Mouse (Mus musculus): ENCODE data around the gene Ano9. TPM values are rescaled to one million over a fixed set of nuclear protein-coding genes. Genes with fewer than 3 reads are reported as not detected.

Ano9 gene
- total and polyA plus RNA-seq, 3 experiments = 0.03 to 0.08 TPM; not detected in 1

GRCm38 (mm10) chr7:141141326-141141725 is 23.7 kb upstream of the Ano9 start (continued):
- TF ChIP-seq ZMIZ1 (IDR thresholded peaks at IDR 0.05; ENCODE audit: low read depth, low read length) = 0 out of 2 replicates have a peak, but pooled peaks have one; percentile 35
- TF ChIP-seq TAL1 (IDR thresholded peaks at IDR 0.05; ENCODE audit: low read length) = peak; percentile 59
- no peak for TF ChIP-seq CHD1 (IDR thresholded peaks at IDR 0.05; ENCODE audit: low read depth, low read length)

GRCm38 (mm10) chr7:141131904-141132755 is 14.5 kb upstream of the Ano9 start:
- H3K4me3 ChIP-seq (ENCODE audit: control insufficient read depth in 1 of 2, insufficient read depth in 1 of 2, low read depth in 2 of 2, low read length in 2 of 2) = peak overlapping the region; percentile 76 to 81
- H3K27me3 ChIP-seq (ENCODE audit: control insufficient read depth in 1 of 2, insufficient read depth in 2 of 2, low read length in 2 of 2) = no peaks in the 10 kb centered on the region
- H3K4me1 ChIP-seq (ENCODE audit: control insufficient read depth in 1 of 2, insufficient read depth in 2 of 2, low read length in 2 of 2) = peaks cover 4 to 28% of the 10 kb centered on the region in 2 experiments
- no peaks in the 10 kb centered on the region for H3K9me3 ChIP-seq (replicated peaks; ENCODE audit: insufficient read depth, low read length)
- H3K9ac ChIP-seq (ENCODE audit: control insufficient read depth, low read depth, low read length, poor library complexity, severe bottlenecking) = peak overlapping the region; percentile 95
- peaks cover 3 to 29% of the 10 kb centered on the region in 2 experiments for H3K36me3 ChIP-seq (ENCODE audit: control insufficient read depth in 1 of 2, insufficient read depth in 2 of 2, low read length in 2 of 2)
- peak; percentile 54 for DNase-seq (ENCODE audit: low read depth, low spot score)
- TF ChIP-seq POLR2AphosphoS2 (IDR thresholded peaks at IDR 0.05; ENCODE audit: low read length) (no peak), HCFC1 (IDR thresholded peaks at IDR 0.05; ENCODE audit: low read depth, low read length) (peak; percentile 27; the same call in 1 of the 2 replicates), TAL1 (IDR thresholded peaks at IDR 0.05; ENCODE audit: low read length) (peak; percentile 84), TCF12 (IDR thresholded peaks at IDR 0.05; ENCODE audit: low read depth, low read length) (peak; percentile 81), MYC (IDR thresholded peaks at IDR 0.05; ENCODE audit: low read depth, low read length) (no peak), CHD1 (IDR thresholded peaks at IDR 0.05; ENCODE audit: low read depth, low read length) (no peak), EP300 (IDR thresholded peaks at IDR 0.05; ENCODE audit: low read depth in 1 of 2, low read length in 2 of 2) (peak; percentile 76 to 85), ETS1 (IDR thresholded peaks at IDR 0.05; ENCODE audit: low read depth, low read length) (no peak), RCOR1 (IDR thresholded peaks at IDR 0.05; ENCODE audit: low read depth, low read length) (0 out of 2 replicates have a peak, but pooled peaks have one; percentile 38), KAT2A (conservative IDR thresholded peaks at IDR 0.05; ENCODE audit: low read depth, low read length) (no peak), ZNF384 (IDR thresholded peaks at IDR 0.05; ENCODE audit: low read depth, low read length) (no peak), GATA1 (IDR thresholded peaks at IDR 0.05; ENCODE audit: low read depth, low read length) (peak; percentile 72), NELFE (IDR thresholded peaks at IDR 0.05; ENCODE audit: low read depth, low read length) (no peak)
- peaks cover 17% of the 10 kb centered on the region for H3K79me2 ChIP-seq (ENCODE audit: control insufficient read depth, insufficient read depth, low read length, poor library complexity)
- H3K27ac ChIP-seq (ENCODE audit: control insufficient read depth, low read depth, low read length) = peak overlapping the region; percentile 56

- peak overlapping the region; percentile 76 to 81 for H3K4me3 ChIP-seq (ENCODE audit: control insufficient read depth in 1 of 2, insufficient read depth in 1 of 2, low read depth in 2 of 2, low read length in 2 of 2)
- peak overlapping the region; percentile 67 for H3K27ac ChIP-seq (ENCODE audit: control insufficient read depth, low read depth, low read length)
- H3K27me3 ChIP-seq (ENCODE audit: control insufficient read depth in 1 of 2, insufficient read depth in 2 of 2, low read length in 2 of 2) = no peaks in the 10 kb centered on the region
- H3K9ac ChIP-seq (ENCODE audit: control insufficient read depth, low read depth, low read length, poor library complexity, severe bottlenecking) = peak overlapping the region; percentile 95
- H3K4me1 ChIP-seq (ENCODE audit: control insufficient read depth in 1 of 2, insufficient read depth in 2 of 2, low read length in 2 of 2) = peaks cover 8 to 37% of the 10 kb centered on the region in 2 experiments
- H3K36me3 ChIP-seq (ENCODE audit: control insufficient read depth in 1 of 2, insufficient read depth in 2 of 2, low read length in 2 of 2) = peaks cover 3 to 37% of the 10 kb centered on the region in 2 experiments
- DNase-seq (ENCODE audit: low read depth, low spot score) = peak; percentile 96
- peaks cover 17% of the 10 kb centered on the region for H3K79me2 ChIP-seq (ENCODE audit: control insufficient read depth, insufficient read depth, low read length, poor library complexity)
- H3K9me3 ChIP-seq (replicated peaks; ENCODE audit: insufficient read depth, low read length) = no peaks in the 10 kb centered on the region
- TF ChIP-seq TAL1 (IDR thresholded peaks at IDR 0.05; ENCODE audit: low read length) (peak; percentile 85), POLR2A (IDR thresholded peaks at IDR 0.05; ENCODE audit: control insufficient read depth in 1 of 2, insufficient read depth in 1 of 2, low read depth in 1 of 2, low read length in 2 of 2, poor library complexity in 1 of 2) (peak; percentile 59 to 60; a peak in 2 of 4 replicates), UBTF (IDR thresholded peaks at IDR 0.05; ENCODE audit: borderline replicate concordance, insufficient read depth, low read depth, low read length) (no peak), CHD1 (IDR thresholded peaks at IDR 0.05; ENCODE audit: low read depth, low read length) (no peak), SMC3 (IDR thresholded peaks at IDR 0.05; ENCODE audit: low read depth, low read length) (no peak), E2F4 (IDR thresholded peaks at IDR 0.05; ENCODE audit: borderline replicate concordance, low read depth, low read length) (no peak), KAT2A (conservative IDR thresholded peaks at IDR 0.05; ENCODE audit: low read depth, low read length) (no peak; the same call in 1 of the 2 replicates), ETS1 (IDR thresholded peaks at IDR 0.05; ENCODE audit: low read depth, low read length) (peak; percentile 55; the same call in 1 of the 2 replicates), MYB (IDR thresholded peaks at IDR 0.05; ENCODE audit: low read depth, low read length) (no peak), ELF1 (IDR thresholded peaks at IDR 0.05; ENCODE audit: low read depth, low read length) (0 out of 2 replicates have a peak, but pooled peaks have one; percentile 62), NRF1 (IDR thresholded peaks at IDR 0.05; ENCODE audit: insufficient read depth, low read depth, low read length, poor library complexity, severe bottlenecking) (no peak), MYC (IDR thresholded peaks at IDR 0.05; ENCODE audit: low read depth, low read length) (peak; percentile 90), CHD2 (IDR thresholded peaks at IDR 0.05; ENCODE audit: low read length) (no peak), USF1 (IDR thresholded peaks at IDR 0.05; ENCODE audit: low read depth, low read length) (0 out of 2 replicates have a peak, but pooled peaks have one; percentile 41), TBP (IDR thresholded peaks at IDR 0.05; ENCODE audit: low read depth, low read length) (peak; percentile 55; the same call in 1 of the 2 replicates)
These were observed 13.6 kb upstream of the Ano9 start for GRCm38 (mm10) chr7:141131024-141131820.

Measured in MEL (cell line).